Mouse (Mus musculus) testis, adult 2 months (tissue): ENCODE data around the gene Ttf2. TPM values are rescaled to one million over a fixed set of nuclear protein-coding genes. Genes with fewer than 3 reads are reported as not detected.

Experiments used
- H3K27ac ChIP-seq: fragments of 200-500 bp; 2 replicates; pipeline ENCODE4 v1.5.1; 2012; ENCODE audit warnings: low read depth, low read length; ENCODE audit not compliant: control insufficient read depth, insufficient read depth
- H3K27me3 ChIP-seq: fragments of 200-500 bp; 2 replicates; pipeline ENCODE4 v1.6.1; 2012; ENCODE audit warnings: mild to moderate bottlenecking, low read length, moderate library complexity; ENCODE audit not compliant: control insufficient read depth, insufficient read depth
- H3K36me3 ChIP-seq: fragments of 200-500 bp; 2 replicates; pipeline ENCODE4 v1.6.1; 2012; ENCODE audit warnings: mild to moderate bottlenecking, low read length; ENCODE audit not compliant: control insufficient read depth, insufficient read depth
- H3K4me1 ChIP-seq: fragments of 200-500 bp; 2 replicates; pipeline ENCODE4 v1.6.1; 2012; ENCODE audit warnings: low read length; ENCODE audit not compliant: control insufficient read depth, insufficient read depth
- H3K4me3 ChIP-seq: fragments of 200-500 bp; 2 replicates; pipeline ENCODE4 v1.5.1; 2012; ENCODE audit warnings: low read depth, mild to moderate bottlenecking, low read length, moderate library complexity, mixed read lengths; ENCODE audit not compliant: control insufficient read depth
- CTCF ChIP-seq: fragments of 200-500 bp; IDR thresholded peaks from 2 replicates; pipeline ENCODE4 v1.5.1; 2012; ENCODE audit warnings: low read depth, mild to moderate bottlenecking, inconsistent platforms, low read length, moderate library complexity; ENCODE audit not compliant: control insufficient read depth, insufficient read depth, insufficient replicate concordance
- POLR2A ChIP-seq: fragments of 200-500 bp; IDR thresholded peaks from 2 replicates; pipeline ENCODE4 v1.6.1; 2012; ENCODE audit warnings: low read depth, mild to moderate bottlenecking, inconsistent platforms, low read length, moderate library complexity; ENCODE audit not compliant: control insufficient read depth
- polyA plus RNA-seq: library from polyadenylated mRNA; depleted of rRNA; stranded (reverse); fragments of >200 nt; gene quantifications from 2 replicates; pipeline ENCODE4 v1.2.3, GENCODE M21; 2012

Gene Ttf2
- polyA plus RNA-seq, 1 experiment = 3.0 TPM

- Histone ChIP-seq H3K36me3 (no peaks in the 10 kb centered on the region), H3K4me1 (peaks cover 2% of the 10 kb centered on the region), H3K27ac (no peak overlapping the region), H3K27me3 (no peaks in the 10 kb centered on the region), H3K4me3 (no peak overlapping the region)
- TF ChIP-seq CTCF (no peak), POLR2A (no peak)
Measured at GRCm38 (mm10) chr3:100997785-100998570, 28.5 kb upstream of the Ttf2 start.

GRCm38 (mm10) chr3:100994252-100994651 lies 24.8 kb upstream of the Ttf2 start:
- no peaks in the 10 kb centered on the region for H3K27me3 ChIP-seq
- peaks cover 2% of the 10 kb centered on the region for H3K4me1 ChIP-seq
- no peak overlapping the region for H3K4me3 ChIP-seq
- H3K27ac ChIP-seq = no peak overlapping the region
- no peaks in the 10 kb centered on the region for H3K36me3 ChIP-seq
- TF ChIP-seq POLR2A = no peak

GRCm38 (mm10) chr3:100993718-100994117 lies 24.3 kb upstream of the Ttf2 start:
- Histone ChIP-seq H3K4me3 (no peak overlapping the region), H3K27me3 (no peaks in the 10 kb centered on the region), H3K27ac (no peak overlapping the region; the same call in 1 of the 2 replicates), H3K4me1 (no peaks in the 10 kb centered on the region; the same call in 1 of the 2 replicates), H3K36me3 (no peaks in the 10 kb centered on the region)
- TF ChIP-seq CTCF (no peak), POLR2A (no peak)

GRCm38 (mm10) chr3:100993158-100993557 lies 23.7 kb upstream of the Ttf2 start:
- H3K4me3 ChIP-seq = no peak overlapping the region
- no peaks in the 10 kb centered on the region for H3K27me3 ChIP-seq
- H3K4me1 ChIP-seq = no peaks in the 10 kb centered on the region; the same call in 1 of the 2 replicates
- TF ChIP-seq POLR2A (no peak), CTCF (no peak)
- H3K36me3 ChIP-seq = no peaks in the 10 kb centered on the region
- H3K27ac ChIP-seq = no peak overlapping the region

- H3K4me3 ChIP-seq = no peak overlapping the region
- H3K27ac ChIP-seq = no peak overlapping the region
- no peaks in the 10 kb centered on the region for H3K27me3 ChIP-seq
- no peaks in the 10 kb centered on the region; the same call in 1 of the 2 replicates for H3K4me1 ChIP-seq
- TF ChIP-seq POLR2A = no peak
- no peak for TF ChIP-seq CTCF
- H3K36me3 ChIP-seq = no peaks in the 10 kb centered on the region
Measured at GRCm38 (mm10) chr3:100990231-100990630, 20.8 kb upstream of the Ttf2 start.

- no peak for TF ChIP-seq CTCF
- TF ChIP-seq POLR2A = no peak
- Histone ChIP-seq H3K36me3 (no peaks in the 10 kb centered on the region), H3K27ac (no peak overlapping the region), H3K4me3 (no peak overlapping the region), H3K27me3 (no peaks in the 10 kb centered on the region), H3K4me1 (no peaks in the 10 kb centered on the region; the same call in 1 of the 2 replicates)
Measured at GRCm38 (mm10) chr3:100989417-100989816, 20.0 kb upstream of the Ttf2 start.

- no peaks in the 10 kb centered on the region for H3K4me1 ChIP-seq
- TF ChIP-seq POLR2A (no peak), CTCF (no peak)
- no peaks in the 10 kb centered on the region for H3K36me3 ChIP-seq
- no peak overlapping the region for H3K27ac ChIP-seq
- no peaks in the 10 kb centered on the region for H3K27me3 ChIP-seq
- no peak overlapping the region for H3K4me3 ChIP-seq
Measured at GRCm38 (mm10) chr3:100979290-100979689, 9.8 kb upstream of the Ttf2 start.
